Mouse (Mus musculus) retina, postnatal 7 days (tissue): ENCODE results near the gene Amigo1.

Experiments
- DNase-seq: peaks from one replicate; pipeline ENCODE4 v3.0.0-alpha.2; 2012; ENCODE audit warnings: low read depth, low spot score

Gene Amigo1

DNA sequence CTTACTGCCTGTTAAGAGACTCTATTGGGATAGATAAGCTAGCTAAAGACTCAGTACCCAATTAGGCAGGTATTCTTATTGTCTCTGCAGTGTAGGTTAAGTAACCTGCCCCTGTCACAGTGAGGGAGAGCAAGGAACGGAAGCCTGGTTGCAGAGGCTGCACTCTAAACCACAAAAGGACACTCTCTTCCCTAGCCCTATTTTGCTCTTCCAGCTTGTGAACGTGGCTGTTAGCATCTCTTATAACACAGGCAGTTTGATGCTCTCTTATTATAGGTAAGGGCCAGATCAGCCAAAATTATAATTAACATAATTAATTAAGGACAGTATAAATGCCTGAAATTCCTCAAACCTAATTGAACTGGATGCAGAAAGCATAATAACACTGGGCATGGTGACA is 5.6 kb upstream of the Amigo1 start:
- DNase-seq = no peak

DNA sequence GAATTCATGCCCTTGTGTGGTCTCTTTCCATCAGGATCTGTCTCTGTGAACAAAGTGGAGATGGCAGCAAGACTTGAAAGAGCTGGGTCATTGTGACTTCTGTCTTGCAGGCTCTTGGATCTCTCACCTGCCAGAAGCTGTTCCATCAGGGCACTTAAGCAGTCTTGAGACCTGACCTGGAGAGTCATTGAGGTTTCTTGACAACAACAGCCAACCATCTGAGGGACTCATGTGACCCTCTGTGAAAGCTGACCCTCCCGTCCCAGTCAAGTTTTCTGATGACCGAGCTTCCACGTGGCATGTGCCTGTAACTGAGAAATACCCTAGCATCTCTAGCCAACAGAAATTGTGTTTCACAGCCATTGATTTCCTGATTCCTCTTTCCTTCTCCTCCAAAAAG is 1.4 kb upstream of the Amigo1 start:
- no peak for DNase-seq

DNA sequence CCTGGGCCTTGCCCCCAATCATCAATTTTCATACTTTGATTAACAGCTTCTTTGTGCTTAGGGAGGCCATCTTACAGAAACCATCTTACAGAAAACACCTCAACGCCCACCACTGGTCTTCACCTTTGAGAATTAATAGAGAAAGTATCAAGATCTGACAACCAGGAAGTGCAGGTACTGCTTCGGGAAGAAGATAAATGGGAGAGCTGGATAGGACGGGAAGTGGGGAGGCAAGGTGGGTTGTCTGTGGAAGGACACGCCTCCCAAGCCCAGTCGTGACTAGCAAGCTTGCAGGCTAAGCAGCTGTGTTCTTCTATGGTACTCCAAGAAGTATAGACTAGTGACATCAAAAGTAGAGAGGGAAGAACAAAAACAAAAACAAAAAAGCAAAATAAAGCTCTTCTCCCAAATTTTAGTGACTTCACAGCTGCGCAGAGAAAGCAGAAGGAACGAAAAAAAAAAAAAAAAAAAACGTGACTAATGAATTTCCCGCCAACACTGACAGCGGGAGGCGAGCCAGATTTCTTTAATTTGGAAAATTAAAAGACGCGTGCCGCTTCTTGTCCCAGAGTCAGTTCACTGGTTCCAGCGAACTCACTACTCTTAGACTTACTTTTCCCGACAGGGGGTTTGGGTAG is 556 bp upstream of the Amigo1 start:
- no peak for DNase-seq

DNA sequence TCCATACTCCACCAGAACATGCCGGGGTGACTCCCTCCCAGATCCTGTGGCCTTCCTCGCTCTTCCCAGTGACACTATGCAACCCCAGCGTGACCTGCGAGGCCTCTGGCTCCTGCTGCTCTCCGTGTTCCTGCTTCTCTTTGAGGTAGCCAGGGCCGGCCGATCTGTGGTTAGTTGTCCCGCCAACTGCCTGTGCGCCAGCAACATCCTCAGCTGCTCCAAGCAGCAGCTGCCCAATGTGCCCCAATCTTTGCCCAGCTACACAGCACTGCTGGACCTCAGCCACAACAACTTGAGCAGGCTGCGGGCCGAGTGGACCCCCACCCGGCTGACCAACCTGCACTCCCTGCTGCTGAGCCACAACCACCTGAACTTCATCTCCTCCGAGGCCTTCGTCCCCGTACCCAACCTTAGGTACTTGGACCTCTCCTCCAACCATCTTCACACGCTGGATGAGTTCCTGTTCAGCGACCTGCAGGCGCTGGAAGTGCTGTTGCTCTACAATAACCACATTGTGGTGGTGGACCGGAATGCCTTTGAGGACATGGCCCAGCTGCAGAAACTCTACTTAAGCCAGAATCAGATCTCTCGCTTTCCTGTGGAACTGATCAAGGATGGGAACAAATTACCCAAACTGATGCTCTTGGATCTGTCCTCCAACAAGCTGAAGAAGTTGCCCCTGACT is 1.1 kb downstream of the Amigo1 start:
- DNase-seq = no peak

DNA sequence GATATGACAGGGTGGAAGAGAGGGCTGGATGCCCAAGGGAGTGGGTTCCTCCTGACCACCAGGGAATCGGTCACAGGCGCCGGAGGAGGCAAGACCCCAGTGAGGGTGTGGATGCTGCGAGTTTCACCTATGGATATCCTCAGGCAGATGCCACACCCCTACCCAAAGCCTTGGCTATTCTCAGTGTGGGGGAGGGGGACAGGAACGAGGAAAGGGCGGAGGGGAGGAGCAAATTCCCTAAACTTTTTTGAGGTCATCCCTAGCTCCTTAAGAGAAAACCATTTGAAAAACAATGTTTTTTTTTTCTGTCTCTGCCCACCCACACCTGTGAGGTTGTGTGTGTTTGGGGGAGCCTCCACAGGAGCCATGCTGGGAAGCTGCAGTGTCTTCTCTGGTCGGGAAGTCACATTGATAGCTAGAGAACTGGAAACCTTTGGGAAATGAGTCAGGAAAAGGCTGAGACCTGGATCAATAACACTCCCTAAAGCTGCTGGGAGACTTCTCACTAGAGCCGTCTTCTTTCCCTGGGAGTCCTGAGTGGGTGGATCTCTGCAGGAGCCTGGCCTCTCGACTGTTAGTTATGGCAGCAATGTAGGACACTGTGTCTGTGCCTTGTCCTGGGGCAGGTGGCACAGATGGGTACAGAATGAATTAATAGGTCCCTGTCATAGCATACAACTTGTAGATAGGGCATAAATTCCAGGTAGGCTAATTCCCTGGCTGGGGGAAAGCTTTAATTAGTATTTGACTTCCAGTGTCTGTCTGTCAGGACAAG is 2.8 kb downstream of the Amigo1 start:
- no peak for DNase-seq

DNA sequence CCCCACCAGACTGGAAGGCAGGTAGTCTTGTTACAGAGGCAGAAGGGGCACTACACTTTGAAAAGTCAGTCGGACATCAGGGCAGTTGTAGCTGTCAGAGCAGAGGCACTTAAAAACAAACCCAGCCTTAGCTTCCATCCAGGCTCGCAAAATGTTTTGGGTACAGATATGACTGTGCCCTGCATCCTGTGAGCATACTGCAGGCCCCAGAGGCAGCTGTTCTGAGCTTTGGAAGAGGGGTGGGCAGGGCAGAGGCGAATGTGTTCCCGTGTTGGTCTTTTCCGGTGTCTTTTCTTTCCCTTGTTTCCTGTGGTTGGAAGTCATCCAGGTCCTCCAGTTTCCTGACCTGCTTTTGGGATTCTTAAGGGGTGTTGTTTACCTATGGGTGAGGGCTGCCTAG is 3.8 kb downstream of the Amigo1 start:
- no peak for DNase-seq

DNA sequence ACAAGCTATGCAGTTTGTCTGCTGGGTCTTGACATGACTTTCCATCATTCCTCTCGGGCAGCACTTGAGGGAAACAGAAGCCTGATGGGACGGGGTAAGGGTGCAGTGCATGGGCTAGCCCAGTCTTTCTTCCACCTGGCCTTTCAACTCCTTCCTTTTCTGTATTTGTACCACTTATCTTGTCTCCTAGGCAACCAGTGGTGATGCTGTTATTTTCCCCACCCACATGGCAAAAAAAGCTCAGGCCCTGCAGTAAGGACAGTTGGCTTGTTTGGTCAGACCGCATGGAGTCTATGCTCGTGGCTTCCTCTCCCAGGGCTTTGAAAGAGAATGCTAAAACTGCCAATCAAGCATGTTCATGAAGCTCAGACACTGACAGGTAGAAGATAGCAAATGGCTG is 7.6 kb downstream of the Amigo1 start:
- no peak for DNase-seq

DNA sequence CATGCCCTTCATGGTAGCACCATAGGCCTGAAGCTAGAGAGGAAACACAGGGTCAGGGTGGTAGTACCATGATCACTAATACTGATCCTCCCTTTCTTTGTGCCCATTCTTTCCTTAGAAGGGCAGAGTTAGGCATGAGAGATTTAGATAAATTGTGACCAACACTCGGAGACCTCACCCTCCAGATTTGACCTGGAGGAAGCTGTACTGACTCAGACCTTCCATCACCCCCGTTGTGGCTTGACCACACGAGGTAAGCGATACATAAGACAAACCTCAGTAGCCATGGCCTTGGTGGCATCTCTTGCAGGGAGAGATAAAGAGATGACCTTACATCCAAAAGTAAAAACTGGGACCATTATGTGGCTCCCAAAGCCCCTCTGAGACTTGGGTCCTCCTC is 9.2 kb downstream of the Amigo1 start:
- no peak for DNase-seq

DNA sequence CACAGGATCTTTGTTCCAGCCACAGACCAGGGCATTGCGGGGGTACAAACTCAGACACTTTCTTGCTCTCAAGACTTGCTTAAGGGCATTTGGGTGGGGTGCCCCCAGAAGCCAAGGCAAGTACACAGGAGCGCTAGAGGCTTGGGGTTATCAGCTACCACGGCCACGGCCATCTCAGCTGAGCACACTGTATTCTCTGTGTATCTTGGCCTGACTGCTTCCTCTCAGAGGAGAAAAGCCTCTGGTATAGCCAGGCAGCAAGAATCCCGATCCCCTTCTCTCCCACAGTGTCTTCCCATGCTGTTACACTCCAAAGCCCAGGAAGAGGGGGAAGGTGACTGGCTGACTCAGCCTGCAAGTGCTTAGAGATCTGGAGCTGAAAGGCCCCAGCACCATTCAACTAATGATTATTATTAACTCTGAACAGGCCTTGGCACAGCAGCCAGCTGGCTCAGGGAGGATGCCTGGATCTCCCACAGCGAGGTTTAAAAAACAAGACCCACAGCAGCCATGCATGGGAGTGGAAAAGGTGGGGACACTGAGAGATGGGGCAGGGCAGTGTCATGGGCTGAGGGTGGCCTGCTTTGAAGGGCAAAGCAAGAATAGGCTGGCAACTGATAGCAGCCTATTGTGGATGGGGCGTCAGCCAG is 9.9 kb downstream of the Amigo1 start:
- DNase-seq = no peak

DNA sequence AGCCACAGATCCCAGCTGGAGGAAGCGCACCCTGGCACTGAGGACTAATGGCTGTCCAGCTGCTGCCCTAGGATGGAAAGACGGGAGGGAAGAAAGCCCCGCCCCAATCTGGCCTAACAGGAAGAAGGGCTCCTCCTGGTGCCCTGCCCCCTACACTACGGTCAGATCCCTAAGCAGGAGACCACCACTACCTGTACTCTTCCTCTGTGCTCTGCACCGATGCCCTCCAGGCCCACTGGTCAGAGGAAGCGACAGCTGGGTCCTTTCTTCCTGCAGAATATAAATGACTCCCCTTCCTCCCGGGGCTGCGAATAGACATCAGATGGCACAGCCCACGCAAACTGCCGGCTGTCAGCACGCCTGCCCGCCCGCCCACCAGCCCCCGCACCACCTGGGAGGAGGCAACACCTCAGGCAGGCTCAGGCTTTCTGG is 10.9 kb downstream of the Amigo1 start:
- DNase-seq = no peak

DNA sequence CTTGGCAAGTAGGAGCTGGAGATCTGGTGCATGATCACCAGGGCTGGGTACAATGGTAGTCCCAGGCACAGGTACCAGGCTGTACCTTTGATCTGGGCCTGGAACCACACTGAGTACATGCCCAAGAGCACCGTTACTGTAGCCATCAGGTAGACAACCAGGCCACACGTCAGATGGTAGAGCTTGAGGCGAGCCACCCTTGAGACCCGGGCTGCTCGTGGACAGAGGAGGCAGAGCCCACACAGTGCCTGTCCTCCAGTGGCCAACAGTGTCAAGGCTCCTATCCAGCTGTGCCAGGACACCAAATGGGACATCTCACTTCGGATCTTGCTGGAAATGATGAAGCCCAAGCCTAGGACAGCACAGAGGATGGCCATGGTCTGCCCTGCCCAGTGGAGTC is 13.1 kb downstream of the Amigo1 start:
- no peak for DNase-seq

DNA sequence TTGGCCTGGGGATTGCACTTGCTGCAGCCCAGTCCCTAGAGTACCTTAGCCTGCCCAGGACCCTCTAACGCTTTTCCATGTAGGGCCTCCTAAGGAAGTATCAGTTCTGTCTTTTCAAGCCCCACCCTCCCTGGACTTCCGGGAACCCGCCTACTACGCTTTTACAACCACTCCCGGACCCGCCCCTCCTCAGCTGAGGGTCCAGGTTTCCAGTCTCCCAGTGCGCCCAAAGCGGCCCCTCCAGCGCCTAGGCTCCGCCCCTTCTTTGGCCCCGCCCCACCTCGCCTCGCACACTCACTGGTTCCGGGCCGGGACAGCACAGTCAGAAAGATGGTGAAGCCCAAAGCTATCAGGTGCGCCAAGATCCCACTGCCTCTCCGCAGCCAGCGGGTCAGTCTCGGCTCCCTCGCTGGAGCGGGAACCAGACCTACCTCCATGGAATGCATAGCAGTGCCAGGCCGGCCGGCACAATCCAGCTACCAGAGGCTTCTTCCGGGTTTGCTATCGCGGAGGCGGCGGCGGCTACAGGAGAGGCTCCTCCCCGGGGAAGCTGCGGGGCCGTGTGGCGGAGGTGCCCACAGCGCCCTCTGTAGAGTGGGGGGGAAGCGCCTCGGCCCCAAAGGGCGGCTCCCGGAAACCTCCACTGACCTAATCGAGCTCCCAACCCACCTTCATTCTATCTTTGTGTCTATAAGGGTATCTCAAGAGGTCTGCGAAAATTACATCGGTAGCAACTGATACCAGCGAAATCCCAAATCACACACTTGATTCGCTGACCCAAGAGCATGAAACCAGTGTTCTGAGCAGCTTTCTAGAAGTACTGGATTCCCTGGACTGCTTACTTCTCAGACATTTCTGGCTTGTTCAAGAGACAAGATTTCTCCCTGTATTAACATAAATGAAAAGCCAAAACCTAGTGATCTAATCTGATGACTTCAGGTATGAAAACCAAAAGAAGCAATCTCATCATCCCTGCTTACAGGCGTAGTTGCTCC is 14.5 kb downstream of the Amigo1 start, which contains the start of gene Cyb561d1:
Cyb561d1 (minus strand) TSS at position 884 of the 995 bp plus-strand sequence.
- peak; percentile 62 for DNase-seq

DNA sequence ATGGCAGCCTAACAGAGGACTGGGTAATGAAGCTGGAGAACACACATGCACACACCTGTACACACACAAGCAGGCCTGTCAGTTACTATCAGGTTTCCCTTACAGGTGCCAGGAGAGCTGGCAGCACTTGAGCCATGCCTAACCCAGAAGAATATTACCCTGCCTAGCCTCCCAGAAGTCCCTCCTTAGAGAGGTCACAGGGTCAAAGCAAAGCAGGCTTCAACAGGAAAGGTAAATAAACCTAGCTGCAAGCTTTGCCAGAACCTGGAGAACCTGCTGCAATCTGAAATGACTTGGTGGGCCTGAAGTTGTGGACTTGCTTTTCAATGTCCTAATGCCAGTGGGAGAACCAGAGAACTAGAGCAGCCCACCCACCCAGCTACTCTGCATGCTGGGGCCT is 16.4 kb downstream of the Amigo1 start:
- no peak for DNase-seq

DNA sequence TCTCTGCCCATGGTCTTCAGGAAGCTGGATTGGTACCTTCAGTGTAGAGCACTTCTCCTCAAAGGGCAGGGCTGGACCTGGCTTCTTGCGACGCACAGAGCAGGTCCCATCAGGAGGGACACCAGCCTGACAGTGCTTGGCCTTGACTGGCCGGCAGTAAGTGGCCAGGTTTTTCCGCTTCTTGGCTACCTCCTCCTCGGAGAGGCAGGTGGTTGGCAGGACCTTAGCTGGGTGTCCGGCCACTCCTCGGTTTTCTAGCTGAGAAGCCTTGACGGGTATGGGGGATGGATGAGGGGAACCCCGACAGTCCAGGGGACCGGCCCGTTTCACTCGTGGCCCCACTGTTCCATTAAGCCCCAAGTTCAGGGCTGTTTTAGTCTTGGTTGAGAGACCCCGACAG is 17.1 kb downstream of the Amigo1 start:
- DNase-seq = no peak

DNA sequence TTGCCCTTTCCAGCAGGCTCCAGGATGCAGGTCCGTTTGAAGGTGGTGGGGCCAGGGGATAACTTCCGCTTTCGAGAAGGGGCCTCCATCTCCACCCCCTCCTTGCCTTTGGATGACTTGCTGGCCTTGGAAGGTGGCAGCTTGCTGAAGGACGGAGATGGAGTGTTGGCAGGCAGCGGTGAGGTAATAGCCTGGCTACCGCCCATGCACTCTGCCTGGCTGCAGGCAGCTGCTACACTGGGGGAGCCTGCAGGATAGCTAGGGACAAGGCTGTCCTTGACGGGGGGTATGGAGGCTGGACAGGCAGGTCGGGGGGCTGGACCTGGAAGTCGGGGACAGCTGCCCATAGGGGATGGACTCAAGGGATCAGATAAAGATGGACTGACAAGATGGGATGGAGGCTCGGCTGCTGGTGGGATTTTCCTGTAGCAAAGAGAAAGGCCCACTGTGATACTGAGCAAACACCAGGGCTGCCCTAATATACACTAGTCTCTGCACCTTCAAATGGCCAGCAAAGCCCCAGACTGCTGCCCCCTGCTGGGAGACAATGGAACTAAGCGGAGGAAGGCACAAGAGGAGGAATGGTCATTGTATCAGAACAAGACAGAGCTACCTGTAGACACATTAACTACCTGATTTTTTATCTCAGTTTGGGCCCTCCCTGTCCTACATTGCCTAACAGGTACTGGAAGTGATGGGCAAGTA is 17.6 kb downstream of the Amigo1 start:
- peak; percentile 56 for DNase-seq

DNA sequence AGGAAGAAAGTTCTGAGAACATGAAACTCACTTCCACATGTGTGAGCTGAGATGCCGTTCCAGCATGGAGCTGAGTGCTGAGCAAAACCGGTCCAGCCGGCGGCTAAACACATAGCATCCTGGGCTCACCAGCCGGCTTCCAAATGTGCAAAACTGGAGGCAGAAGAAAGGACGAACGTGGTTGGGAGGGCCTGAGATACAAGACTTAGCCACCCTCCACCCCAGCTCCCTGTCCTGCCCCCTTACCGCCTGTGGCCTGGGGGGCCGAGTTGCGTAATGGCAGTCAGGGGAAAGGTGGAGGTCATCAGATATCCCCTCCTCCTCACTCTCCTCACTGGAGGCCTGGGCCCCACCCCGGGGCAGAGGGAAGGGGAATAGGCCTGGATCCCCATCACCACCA is 18.3 kb downstream of the Amigo1 start:
- DNase-seq = no peak

DNA sequence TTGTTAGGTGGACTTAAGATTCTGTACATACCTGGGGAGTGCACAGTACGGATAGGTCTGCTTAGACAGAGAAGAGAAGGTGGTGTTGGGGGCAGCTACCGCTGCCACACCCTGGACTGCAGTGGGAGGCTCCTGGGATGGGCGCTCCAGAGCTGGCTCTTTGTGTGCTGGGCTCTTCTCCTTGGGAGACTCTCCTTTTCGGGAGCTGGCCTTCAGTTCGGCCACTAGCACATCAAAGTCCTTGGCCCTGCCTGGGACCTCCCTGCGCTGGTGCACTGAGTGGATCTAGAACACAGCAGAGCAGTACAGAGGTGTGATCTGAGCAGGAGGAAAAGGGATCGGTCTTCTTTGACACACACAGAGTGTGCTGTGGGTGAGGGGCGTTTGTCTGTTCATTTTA is 19.5 kb downstream of the Amigo1 start:
- DNase-seq = no peak

DNA sequence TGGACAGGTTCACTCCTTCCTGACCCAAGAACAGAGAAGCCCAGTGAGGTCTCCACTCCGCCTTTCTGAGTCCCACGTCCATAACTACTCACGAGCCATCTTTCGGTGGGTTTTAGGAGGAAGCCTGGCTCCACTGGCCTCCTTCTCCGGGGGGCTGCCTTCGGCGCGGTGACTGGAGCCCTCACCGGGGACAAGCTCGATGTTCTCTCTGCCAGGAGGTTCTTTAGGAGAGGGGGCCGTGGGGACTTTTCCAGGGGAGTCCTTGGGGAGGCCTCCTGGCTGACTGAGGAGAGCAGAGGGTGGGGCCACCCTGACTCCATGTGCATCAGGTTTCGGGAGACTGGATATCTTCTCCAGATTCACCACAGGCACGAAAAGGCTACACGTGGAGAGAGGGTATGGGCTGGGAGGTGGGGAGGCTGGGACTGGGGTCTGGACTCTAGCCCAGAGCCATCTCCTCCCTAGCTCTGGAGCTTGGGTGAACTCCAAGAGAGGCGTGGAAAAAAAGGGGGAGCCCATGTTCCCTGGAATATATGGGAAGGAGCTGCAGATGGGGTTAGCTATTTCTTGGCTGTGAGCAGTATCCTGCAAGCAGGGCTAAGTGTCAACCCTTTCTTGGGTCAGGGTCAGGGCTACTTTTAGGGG is 20.7 kb downstream of the Amigo1 start:
- no peak for DNase-seq

DNA sequence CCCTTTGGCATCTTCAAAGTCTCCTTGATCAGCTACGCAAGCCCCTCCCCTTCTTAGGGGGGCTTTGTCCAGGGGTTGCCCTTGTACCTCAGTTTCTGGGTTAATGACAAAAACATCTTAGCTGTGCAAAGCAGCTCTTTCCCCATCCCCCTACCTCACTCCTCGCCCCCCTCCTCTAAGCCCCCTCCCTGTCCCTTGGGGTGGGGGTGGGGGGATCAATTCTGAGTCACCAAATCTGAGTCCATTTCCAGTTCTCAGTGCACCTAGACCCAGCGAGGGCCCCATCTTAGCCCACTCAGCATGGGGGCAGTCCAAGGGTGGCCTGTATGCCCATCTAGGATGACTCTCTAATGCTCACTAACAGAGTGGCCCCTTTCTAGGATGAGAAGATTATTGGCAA is 22.9 kb downstream of the Amigo1 start:
- DNase-seq = no peak

DNA sequence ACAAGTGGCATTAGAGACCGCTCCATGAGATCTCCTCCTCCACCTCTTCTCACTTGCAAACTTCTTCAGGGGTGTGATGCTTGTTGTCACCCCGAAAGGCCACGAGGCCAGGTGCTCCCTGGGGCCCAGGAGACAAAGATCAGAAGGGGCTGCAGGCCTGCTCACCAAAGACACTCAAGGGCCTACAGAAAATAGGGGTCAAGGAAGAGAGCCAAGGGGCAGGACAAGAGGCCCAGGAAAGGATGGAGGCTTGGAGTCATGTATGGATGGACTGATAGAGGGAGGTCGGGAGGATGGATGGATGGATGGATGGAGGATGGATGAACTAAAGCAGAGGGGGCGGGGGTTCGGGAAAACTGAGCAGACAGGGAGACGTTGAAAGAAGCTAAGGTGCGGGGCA is 23.4 kb downstream of the Amigo1 start:
- DNase-seq = no peak
